In genomic region chr2:165888813-165889221, GRCm38 (mm10) we compare ENCODE assay signal across 7 mouse cellular contexts. TPM values are rescaled to one million over a fixed set of nuclear protein-coding genes. Genes with fewer than 3 reads are reported as not detected.
DNase-seq lines count a peak whose midpoint lies in the region; ATAC-seq lines count a peak whose summit lies in the region.

No protein-coding gene starts in this region.

- peak overlapping the region; percentile 98 for H3K27ac ChIP-seq in neural tube, embryonic 11.5 days (ENCODE audit: low read depth, low read length)

- no peaks in the 10 kb centered on the region for H3K36me3 ChIP-seq in neural tube, embryonic 11.5 days (ENCODE audit: control insufficient read depth, insufficient read depth, low read length)
- peaks cover 30% of the 10 kb centered on the region for H3K36me3 ChIP-seq in erythroblast, embryonic 14.5 days (ENCODE audit: control insufficient read depth)

- H3K4me2 ChIP-seq in neural tube, embryonic 11.5 days (ENCODE audit: low read depth) = no peak overlapping the region

- peaks cover 53% of the 10 kb centered on the region for H3K4me1 ChIP-seq in neural tube, embryonic 11.5 days (ENCODE audit: control insufficient read depth, insufficient read depth, low read length)
- peaks cover 79% of the 10 kb centered on the region for H3K4me1 ChIP-seq in erythroblast, embryonic 14.5 days (ENCODE audit: control insufficient read depth)

- H3K9me3 ChIP-seq in neural tube, embryonic 11.5 days (ENCODE audit: control insufficient read depth, low read length) = no peaks in the 10 kb centered on the region
- H3K9me3 ChIP-seq in erythroblast, embryonic 14.5 days (ENCODE audit: control insufficient read depth, low read length) = no peaks in the 10 kb centered on the region

- no peak for ATAC-seq in neural tube, embryonic 11.5 days (ENCODE audit: insufficient read depth, low FRiP score, low TSS enrichment)

- 19% methylated on average over 3 of the region's 3 CpGs for WGBS in neural tube, embryonic 11.5 days

- no peaks in the 10 kb centered on the region for H3K27me3 ChIP-seq in neural tube, embryonic 11.5 days (ENCODE audit: control insufficient read depth, insufficient read depth, low read length)
- H3K27me3 ChIP-seq in erythroblast, embryonic 14.5 days (ENCODE audit: control insufficient read depth) = no peaks in the 10 kb centered on the region

- DNase-seq in neural tube, embryonic 11.5 days (ENCODE audit: low spot score) = no peak
- no peak for DNase-seq in neural tube, embryonic 10.5 days (ENCODE audit: extremely low spot score, low spot score)
- peak; percentile 43 to 65 for DNase-seq in kidney, postnatal 25 days
- peak; percentile 82 for DNase-seq in naive thymus-derived CD4-positive, alpha-beta T cell, adult 2 months (ENCODE audit: low read depth)
- no peak for DNase-seq in frontal cortex, postnatal 36 days (ENCODE audit: low spot score in 2 of 2)
- no peak for DNase-seq in lung, postnatal 10 days

- H3K9ac ChIP-seq in neural tube, embryonic 11.5 days (ENCODE audit: low read length) = peak overlapping the region; percentile 23

- no peak overlapping the region for H3K4me3 ChIP-seq in neural tube, embryonic 11.5 days (ENCODE audit: low read depth, low read length)
- peak overlapping the region; percentile 60 for H3K4me3 ChIP-seq in erythroblast, embryonic 14.5 days (replicated peaks)

RNA-seq across cellular contexts. Expression of gene Zmynd8, which starts 10.0 kb away (rescaled TPM):
- 52.9 and 54.5 TPM in 2 replicates for polyA plus RNA-seq in neural tube, embryonic 11.5 days (2014; fragmentation: Nextera tagmentation; extraction: Ambion mirVana)
- 5.2 and 5.3 TPM in 2 replicates for polyA plus RNA-seq in erythroblast, embryonic 14.5 days (2012)

Comparison
In these comparisons a context has a peak if more than half of its experiments do, and no peak if none do; other contexts are left out.
1. DNase-seq: peak in kidney, postnatal 25 days (2 of 2) and naive thymus-derived CD4-positive, alpha-beta T cell, adult 2 months (single experiment); none in neural tube, embryonic 11.5 days (single experiment), neural tube, embryonic 10.5 days (single experiment), frontal cortex, postnatal 36 days (0 of 2) and lung, postnatal 10 days (single experiment).